Mouse (Mus musculus) colon, adult 2 months (tissue): ENCODE results near the gene Cacna1d. TPM values are rescaled to one million over a fixed set of nuclear protein-coding genes. Genes with fewer than 3 reads are reported as not detected.

ENCODE experiments used
- polyA plus RNA-seq: library from polyadenylated mRNA; depleted of rRNA; stranded (reverse); fragments of >200 nt; gene quantifications from 2 replicates; pipeline ENCODE4 v1.2.3, GENCODE M21; 2012; rRNA removed

Gene Cacna1d
- 5.7 and 6.2 TPM in 2 replicates for polyA plus RNA-seq

GRCm38 (mm10) chr14:30491342-30491741 lies at the start of gene Cacna1d:
TSS of gene Cacna1d (minus strand) at chr14:30491455.

GRCm38 (mm10) chr14:30479361-30479948 lies 11.8 kb downstream of the Cacna1d start, which contains the start of gene Dcp1a:
TSS of gene Dcp1a (plus strand) at chr14:30479535.

GRCm38 (mm10) chr14:30008733-30009575 lies 482.3 kb downstream of the Cacna1d start, which contains the start of the genes Il17rb and Chdh:
TSS of gene Il17rb (minus strand) at chr14:30008896.
TSS of gene Chdh (plus strand) at chr14:30009023.

Other genes starting within 250 kb of the Cacna1d start
- gene Dcp1a, start 11.9 kb downstream of the Cacna1d start, polyA plus RNA-seq = 24.0 and 30.8 TPM in 2 replicates
- 282 and 345 TPM in 2 replicates for gene Tkt, start 56.9 kb upstream of the Cacna1d start, polyA plus RNA-seq
- 301 and 328 TPM in 2 replicates for gene Prkcd, start 134.8 kb upstream of the Cacna1d start, polyA plus RNA-seq
- 8.1 and 10.5 TPM in 2 replicates for gene Rft1, start 162.9 kb upstream of the Cacna1d start, polyA plus RNA-seq
- 0.70 and 0.90 TPM in 2 replicates for gene Sfmbt1, start 223.4 kb upstream of the Cacna1d start, polyA plus RNA-seq